Mouse (Mus musculus) lung, embryonic 14.5 days (tissue): ENCODE results near the gene Slc26a1. TPM values are rescaled to one million over a fixed set of nuclear protein-coding genes. Genes with fewer than 3 reads are reported as not detected.

Experiments used
- ATAC-seq: fragments of 200-750 bp; cut with Nextera tagmentation; 2 replicates; pipeline ENCODE4 v1.8.0; 2017; ENCODE audit warnings: mild to moderate bottlenecking, moderate TSS enrichment, moderate library complexity; ENCODE audit not compliant: insufficient read depth
- DNase-seq: peaks from one replicate; pipeline ENCODE4 v3.0.0-alpha.2; 2015
- H3K27ac ChIP-seq: fragments of 300-500 bp; sonication (generic); 2 replicates; pipeline ENCODE4 v1.5.1; 2014; ENCODE audit warnings: low read depth, mild to moderate bottlenecking, moderate library complexity
- H3K27me3 ChIP-seq: fragments of 300-500 bp; sonication (generic); 2 replicates; pipeline ENCODE4 v1.6.1; 2014; ENCODE audit warnings: low read length, control low read depth; ENCODE audit not compliant: insufficient read depth
- H3K36me3 ChIP-seq: fragments of 300-500 bp; sonication (generic); 2 replicates; pipeline ENCODE4 v1.6.1; 2014; ENCODE audit warnings: control low read depth; ENCODE audit not compliant: insufficient read depth
- H3K4me1 ChIP-seq: fragments of 300-500 bp; sonication (generic); 2 replicates; pipeline ENCODE4 v1.6.1; 2014; ENCODE audit warnings: antibody characterized with exemption, control low read depth; ENCODE audit not compliant: insufficient read depth
- H3K4me2 ChIP-seq: fragments of 300-500 bp; sonication (generic); 2 replicates; pipeline ENCODE4 v1.6.1; 2014; ENCODE audit warnings: mild to moderate bottlenecking
- H3K4me3 ChIP-seq: fragments of 300-500 bp; sonication (generic); 2 replicates; pipeline ENCODE4 v1.5.1; 2014; ENCODE audit warnings: low read depth, low read length
- H3K9ac ChIP-seq: fragments of 300-500 bp; sonication (generic); 2 replicates; pipeline ENCODE4 v1.6.1; 2014
- H3K9me3 ChIP-seq: fragments of 300-500 bp; sonication (generic); 2 replicates; pipeline ENCODE4 v1.6.1; 2016; ENCODE audit warnings: low read depth, low read length, control low read depth
- CTCF ChIP-seq: IDR thresholded peaks from 2 replicates; pipeline ENCODE4 v1.5.1; 2016; ENCODE audit warnings: antibody characterized with exemption, low read depth
- WGBS: fragments of 180-500 bp; shearing (Covaris S2); extraction: QIAGEN DNeasy Blood & Tissue Kit; methylation state at CpG from one replicate; pipeline ENCODE4 v1.1.7; 2014; 5-methylcytosine and 5-hydroxymethylcytosine counted together
- polyA plus RNA-seq: library from polyadenylated mRNA; unstranded; fragments of >200 nt; fragmentation: Nextera tagmentation; extraction: Ambion mirVana; gene quantifications from 2 replicates; pipeline ENCODE4 v1.2.1, GENCODE M21; 2014

The Slc26a1 gene
- polyA plus RNA-seq, 1 experiment from 2014 or later: 0.70 TPM

DNA sequence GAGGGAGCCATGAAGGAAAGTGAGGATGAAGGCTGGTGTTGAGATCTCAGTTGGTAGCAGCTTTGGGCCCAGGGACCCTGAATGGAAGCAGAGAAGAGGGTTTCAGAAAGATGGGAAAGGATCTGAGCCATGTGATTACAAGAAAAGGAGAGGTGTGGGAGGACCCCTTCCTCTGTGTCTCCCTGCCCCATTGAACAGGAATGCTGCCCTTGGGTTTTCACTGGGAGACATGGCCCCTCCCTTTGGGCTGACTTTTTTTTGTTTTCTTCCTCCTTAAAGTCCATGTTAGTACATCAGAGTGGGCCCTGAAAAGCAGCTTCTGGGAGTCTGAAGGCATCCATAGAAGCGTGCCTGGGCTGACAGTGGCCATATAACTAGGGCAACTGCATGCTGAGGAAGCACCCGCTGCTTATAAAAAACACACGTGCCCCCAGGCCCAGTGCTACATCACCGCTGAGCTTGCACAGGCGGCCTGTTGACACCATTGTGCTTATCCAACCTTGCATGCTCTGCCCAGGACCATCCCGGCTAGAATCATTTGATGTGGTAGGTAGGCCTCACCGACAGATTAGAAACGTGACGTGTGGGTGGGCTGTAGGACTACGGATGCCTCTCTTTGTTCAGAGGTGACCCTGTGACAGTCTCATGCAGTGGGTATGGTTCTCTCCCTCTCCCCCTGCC, 26.1 kb upstream of the Slc26a1 start:
- ATAC-seq: no peak
- H3K9ac ChIP-seq: no peak overlapping the region
- H3K4me2 ChIP-seq: no peak overlapping the region
- TF ChIP-seq CTCF: no peak
- peak overlapping the region; percentile 85 for H3K27ac ChIP-seq
- H3K4me3 ChIP-seq: no peak overlapping the region
- DNase-seq: no peak
- H3K36me3 ChIP-seq: peaks cover 27% of the 10 kb centered on the region
- H3K27me3 ChIP-seq: no peaks in the 10 kb centered on the region
- peaks cover 10% of the 10 kb centered on the region for H3K4me1 ChIP-seq
- WGBS: 75% methylated on average over 10 of the region's 10 CpGs
- H3K9me3 ChIP-seq: no peaks in the 10 kb centered on the region

- 19% methylated on average over 3 of the region's 3 CpGs for WGBS
- Histone ChIP-seq H3K4me1 (peaks cover 14% of the 10 kb centered on the region), H3K9me3 (no peaks in the 10 kb centered on the region), H3K4me3 (no peak overlapping the region), H3K27me3 (no peaks in the 10 kb centered on the region), H3K27ac (peak overlapping the region; percentile 85), H3K4me2 (peak overlapping the region; percentile 30), H3K36me3 (peaks cover 18% of the 10 kb centered on the region; the same call in 1 of the 2 replicates), H3K9ac (no peak overlapping the region)
- DNase-seq (peak; percentile 59), ATAC-seq (peak; percentile 69)
- TF ChIP-seq CTCF: no peak
Measured at GRCm38 (mm10) chr5:108700346-108700745, 25.0 kb upstream of the Slc26a1 start.

DNA sequence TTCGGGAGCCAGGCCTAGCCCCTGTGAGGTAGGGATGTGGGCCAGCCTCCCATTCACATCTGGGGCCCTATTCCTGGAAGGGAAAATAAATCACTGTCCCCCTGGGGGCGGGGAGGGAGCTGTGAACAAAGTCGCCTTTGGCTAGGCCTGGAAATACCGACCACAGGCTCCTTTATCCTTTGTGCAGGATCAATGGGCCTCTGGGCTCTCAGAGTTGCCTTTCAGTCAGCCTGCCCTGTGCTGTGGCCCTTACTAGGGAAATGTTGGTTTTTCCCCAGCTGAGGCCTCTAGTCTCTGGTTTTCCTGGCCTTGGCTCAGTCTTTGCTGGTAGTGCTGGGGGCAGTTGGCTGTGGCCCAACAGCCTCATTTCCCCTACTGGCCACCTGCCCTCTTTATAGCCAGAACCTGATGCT, 22.0 kb upstream of the Slc26a1 start:
- Histone ChIP-seq H3K9ac (0 out of 2 replicates have a peak overlapping the region, but pooled peaks have one; percentile 6), H3K4me2 (0 out of 2 replicates have a peak overlapping the region, but pooled peaks have one; percentile 7), H3K27me3 (no peaks in the 10 kb centered on the region), H3K27ac (peak overlapping the region; percentile 16; the same call in 1 of the 2 replicates), H3K4me3 (no peak overlapping the region), H3K36me3 (0 out of 2 replicates have a peak, but pooled peaks cover 2% of the 10 kb centered on the region), H3K4me1 (peaks cover 20% of the 10 kb centered on the region), H3K9me3 (no peaks in the 10 kb centered on the region)
- TF ChIP-seq CTCF: no peak
- DNase-seq (no peak), ATAC-seq (no peak)
- 38% methylated on average over 4 of the region's 4 CpGs for WGBS

GRCm38 (mm10) chr5:108696542-108696941, 21.2 kb upstream of the Slc26a1 start:
- ATAC-seq: no peak
- H3K27ac ChIP-seq: no peak overlapping the region
- H3K4me2 ChIP-seq: peak overlapping the region; percentile 15; the same call in 1 of the 2 replicates
- no peak overlapping the region for H3K9ac ChIP-seq
- 81% methylated on average over 3 of the region's 3 CpGs for WGBS
- no peak for DNase-seq
- no peaks in the 10 kb centered on the region for H3K27me3 ChIP-seq
- H3K9me3 ChIP-seq: no peaks in the 10 kb centered on the region
- 0 out of 2 replicates have a peak, but pooled peaks cover 2% of the 10 kb centered on the region for H3K36me3 ChIP-seq
- H3K4me3 ChIP-seq: no peak overlapping the region
- TF ChIP-seq CTCF: no peak
- H3K4me1 ChIP-seq: peaks cover 20% of the 10 kb centered on the region

DNA sequence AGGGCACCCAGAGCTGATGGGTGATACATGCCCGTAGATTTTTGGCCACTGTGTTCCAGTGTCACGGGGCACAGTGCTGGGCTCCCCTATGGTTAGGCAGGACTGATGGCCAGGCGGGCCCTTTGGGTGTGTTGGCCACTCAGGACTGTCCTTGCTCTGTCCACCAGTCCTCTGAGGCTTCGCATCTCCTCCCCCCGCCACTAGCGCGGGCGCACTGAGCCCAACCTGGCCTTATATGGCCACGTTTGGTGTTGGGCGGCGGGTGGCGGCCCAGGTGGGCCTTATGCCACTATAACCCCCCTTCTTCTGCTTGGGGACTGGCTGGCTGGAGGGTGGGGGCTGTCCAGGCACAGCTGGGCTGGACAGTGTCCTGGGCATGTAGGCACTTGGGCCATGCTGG, 20.5 kb upstream of the Slc26a1 start:
- Histone ChIP-seq H3K9me3 (no peaks in the 10 kb centered on the region), H3K4me1 (peaks cover 20% of the 10 kb centered on the region), H3K9ac (no peak overlapping the region), H3K4me3 (peak overlapping the region; percentile 80; the same call in 1 of the 2 replicates), H3K36me3 (0 out of 2 replicates have a peak, but pooled peaks cover 2% of the 10 kb centered on the region), H3K27ac (no peak overlapping the region), H3K27me3 (no peaks in the 10 kb centered on the region), H3K4me2 (peak overlapping the region; percentile 75; the same call in 1 of the 2 replicates)
- no peak for TF ChIP-seq CTCF
- no peak for ATAC-seq
- WGBS: 93% methylated on average over 11 of the region's 12 CpGs
- DNase-seq: no peak

- Histone ChIP-seq H3K27me3 (no peaks in the 10 kb centered on the region), H3K36me3 (0 out of 2 replicates have a peak, but pooled peaks cover 2% of the 10 kb centered on the region), H3K27ac (peak overlapping the region; percentile 69), H3K9ac (peak overlapping the region; percentile 80), H3K4me1 (peaks cover 20% of the 10 kb centered on the region), H3K4me3 (peak overlapping the region; percentile 80), H3K4me2 (peak overlapping the region; percentile 75), H3K9me3 (no peaks in the 10 kb centered on the region)
- peak; percentile 61 for DNase-seq
- peak; percentile 63 for ATAC-seq
- TF ChIP-seq CTCF: no peak
- WGBS: under 1% methylated on average over 93 of the region's 99 CpGs
Measured at GRCm38 (mm10) chr5:108694352-108695261, 19.2 kb upstream of the Slc26a1 start.
